Mouse (Mus musculus) midbrain, embryonic 15.5 days (tissue): ENCODE results near the gene Mycbpap. TPM values are rescaled to one million over a fixed set of nuclear protein-coding genes. Genes with fewer than 3 reads are reported as not detected.
A peak's percentile ranks its signal among the peaks of the same experiment; 100 is the strongest.

Experiments
- ATAC-seq: fragments of 200-750 bp; cut with Nextera tagmentation; replicated peaks from 2 replicates; pipeline ENCODE4 v1.8.0; 2017; ENCODE audit warnings: moderate TSS enrichment
- H3K27ac ChIP-seq: fragments of 300-500 bp; sonication (generic); 2 replicates; pipeline ENCODE4 v1.5.1; 2015; ENCODE audit warnings: mild to moderate bottlenecking, inconsistent platforms
- H3K27me3 ChIP-seq: fragments of 300-500 bp; sonication (generic); replicated peaks from 2 replicates; pipeline ENCODE4 v1.6.1; 2015; ENCODE audit warnings: inconsistent platforms
- H3K36me3 ChIP-seq: fragments of 300-500 bp; sonication (generic); replicated peaks from 2 replicates; pipeline ENCODE4 v1.6.1; 2015; ENCODE audit warnings: inconsistent platforms
- H3K4me1 ChIP-seq: fragments of 300-500 bp; sonication (generic); 2 replicates; pipeline ENCODE4 v1.6.1; 2015; ENCODE audit warnings: inconsistent platforms
- H3K4me2 ChIP-seq: fragments of 300-500 bp; sonication (generic); 2 replicates; pipeline ENCODE4 v1.6.1; 2015; ENCODE audit warnings: inconsistent platforms, mild to moderate bottlenecking, moderate library complexity
- H3K4me3 ChIP-seq: fragments of 300-500 bp; sonication (generic); 2 replicates; pipeline ENCODE4 v1.5.1; 2015; ENCODE audit warnings: mild to moderate bottlenecking, inconsistent platforms
- H3K9ac ChIP-seq: fragments of 300-500 bp; sonication (generic); 2 replicates; pipeline ENCODE4 v1.6.1; 2015; ENCODE audit warnings: mild to moderate bottlenecking, inconsistent platforms
- H3K9me3 ChIP-seq: fragments of 300-500 bp; sonication (generic); 2 replicates; pipeline ENCODE4 v1.6.1; 2016; ENCODE audit warnings: inconsistent platforms
- WGBS: fragments of 180-500 bp; shearing (Covaris S2); methylation state at CpG from one replicate; pipeline ENCODE4 v1.1.7; 2015; ENCODE audit warnings: mixed read lengths; 5-methylcytosine and 5-hydroxymethylcytosine counted together
- polyA plus RNA-seq: library from polyadenylated mRNA; unstranded; fragments of >200 nt; fragmentation: Nextera tagmentation; extraction: Ambion mirVana; gene quantifications from 2 replicates; pipeline ENCODE4 v1.2.1, GENCODE M21; 2015

Mycbpap gene
- polyA plus RNA-seq, 1 experiment from 2014 or later: 4.1 TPM

DNA sequence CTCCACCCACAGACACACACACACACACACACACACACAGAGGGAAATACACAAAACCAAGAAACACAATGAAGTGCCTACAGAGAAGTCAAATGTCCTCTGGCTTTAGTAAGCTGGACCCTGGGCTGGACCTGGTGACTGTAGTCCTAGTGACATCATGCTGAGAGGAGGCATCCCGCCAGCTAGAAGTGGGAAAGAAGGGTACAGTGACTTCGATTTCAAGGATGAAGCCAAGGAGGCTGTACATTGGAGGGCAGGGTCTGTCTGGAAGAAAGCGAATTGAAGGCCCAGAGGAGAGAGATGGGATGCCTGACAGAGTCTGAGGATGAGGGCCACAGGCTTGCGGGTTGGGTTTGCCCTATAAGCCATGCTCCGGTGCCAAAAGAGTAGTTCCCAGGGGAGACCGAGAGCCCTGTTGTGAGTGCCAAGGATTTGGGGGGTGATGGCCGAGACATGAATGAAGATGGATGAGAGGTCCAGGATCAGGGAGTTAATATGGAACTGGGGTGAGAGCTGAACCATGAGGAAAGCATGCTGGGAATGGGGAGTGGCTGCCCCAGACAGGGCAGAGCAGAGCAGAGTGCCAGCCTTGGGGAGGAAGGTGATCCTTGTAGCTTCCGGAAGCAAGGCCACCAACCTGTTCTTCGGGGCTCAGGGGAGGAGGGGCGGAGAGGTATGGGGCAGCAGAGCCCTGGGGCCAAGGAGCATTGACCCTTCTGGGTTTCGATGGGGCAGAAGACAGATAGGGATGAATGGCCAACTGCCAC, 32.6 kb downstream of the Mycbpap start:
- Histone ChIP-seq H3K4me2 (no peak overlapping the region), H3K27ac (no peak overlapping the region), H3K4me3 (no peak overlapping the region), H3K9ac (no peak overlapping the region), H3K27me3 (peaks cover 9% of the 10 kb centered on the region; the same call in 1 of the 2 replicates), H3K9me3 (no peaks in the 10 kb centered on the region), H3K4me1 (peaks cover 17% of the 10 kb centered on the region), H3K36me3 (no peaks in the 10 kb centered on the region)
- WGBS: 89% methylated on average over 11 of the region's 11 CpGs
- ATAC-seq: no peak

DNA sequence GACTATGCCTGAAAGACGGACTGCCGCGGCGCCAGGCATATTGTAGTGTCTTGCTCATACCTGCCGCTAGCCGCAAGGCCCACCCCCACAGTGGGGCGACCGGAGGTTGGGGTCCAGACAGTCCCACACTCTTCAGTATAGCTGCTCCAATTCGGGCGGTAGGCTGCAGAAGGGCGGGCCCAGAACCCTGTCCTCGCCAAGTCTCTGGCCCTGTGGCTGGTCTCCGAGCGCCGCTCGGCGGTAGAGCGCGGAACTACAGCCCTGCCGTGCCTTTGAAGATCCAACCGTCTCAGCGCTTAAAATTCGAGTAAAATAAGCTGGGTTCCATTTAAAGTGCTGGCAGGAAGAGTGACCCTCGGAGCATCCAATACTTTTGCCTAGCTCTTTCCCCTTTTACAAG, 35.5 kb downstream of the Mycbpap start, which contains the start of gene Spata20:
Gene Spata20 (minus strand): TSS at position 179 of the 400 bp plus-strand sequence.
- peak within 1 kb of the TSS; percentile 42 for H3K4me2 ChIP-seq
- no peak within 1 kb of the TSS for H3K27ac ChIP-seq
- H3K27me3 ChIP-seq: peaks cover 4% of the 10 kb centered on the region; the same call in 1 of the 2 replicates
- peak; percentile 69; the same call in 1 of the 2 replicates for ATAC-seq
- H3K9ac ChIP-seq: no peak within 1 kb of the TSS
- H3K9me3 ChIP-seq: no peaks in the 10 kb centered on the region
- H3K4me3 ChIP-seq: peak within 1 kb of the TSS; percentile 14
- no peaks in the 10 kb centered on the region for H3K36me3 ChIP-seq
- peaks cover 12% of the 10 kb centered on the region for H3K4me1 ChIP-seq
- 3% methylated on average over 24 of the region's 24 CpGs for WGBS

DNA sequence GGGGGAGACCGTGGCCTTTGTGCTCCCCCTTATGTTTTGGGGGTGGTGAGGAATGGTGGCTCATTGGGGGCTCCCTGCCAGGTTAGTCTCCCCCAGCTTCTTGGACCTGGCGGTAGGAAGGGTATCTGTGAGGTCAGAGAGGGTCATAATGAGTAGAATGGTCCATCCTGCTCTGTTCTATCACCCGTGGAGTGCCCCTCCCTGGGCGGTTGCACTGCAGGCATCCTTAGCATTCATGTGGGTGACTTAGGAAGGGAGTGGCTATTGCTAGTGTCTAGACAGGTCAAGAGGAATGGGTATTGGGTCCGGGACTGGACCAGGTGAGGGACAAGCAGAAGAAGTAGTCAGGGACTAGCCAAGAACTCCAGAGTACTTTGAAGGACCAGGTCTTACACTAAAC, 36.3 kb downstream of the Mycbpap start:
- no peaks in the 10 kb centered on the region for H3K9me3 ChIP-seq
- H3K27me3 ChIP-seq: peaks cover 4% of the 10 kb centered on the region; the same call in 1 of the 2 replicates
- H3K4me3 ChIP-seq: no peak overlapping the region
- no peak overlapping the region for H3K27ac ChIP-seq
- ATAC-seq: no peak
- no peak overlapping the region for H3K9ac ChIP-seq
- H3K4me2 ChIP-seq: no peak overlapping the region
- WGBS: 81% methylated on average over 5 of the region's 5 CpGs
- H3K4me1 ChIP-seq: peaks cover 9% of the 10 kb centered on the region
- no peaks in the 10 kb centered on the region for H3K36me3 ChIP-seq

DNA sequence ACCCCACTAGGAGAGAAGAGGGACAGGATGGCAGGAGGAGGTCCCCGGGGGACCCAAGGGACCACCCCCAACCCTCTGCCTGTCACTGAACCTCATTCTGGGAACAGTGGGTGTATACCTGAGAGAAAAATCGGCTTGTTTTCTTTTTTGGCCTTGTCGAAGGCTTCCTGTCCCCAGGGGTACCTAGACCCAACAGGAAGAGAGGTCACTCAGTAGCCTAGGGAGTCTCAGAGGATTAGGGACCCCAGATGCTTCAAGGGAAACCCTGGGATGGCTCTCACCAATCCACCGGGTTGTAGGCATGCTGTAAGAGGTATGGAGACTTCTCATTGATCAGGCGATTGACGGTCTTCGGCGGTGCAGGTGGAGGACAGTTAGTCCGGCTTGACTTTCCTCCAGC, 36.9 kb downstream of the Mycbpap start:
- Histone ChIP-seq H3K4me2 (no peak overlapping the region), H3K27ac (no peak overlapping the region), H3K4me3 (no peak overlapping the region), H3K9me3 (no peaks in the 10 kb centered on the region), H3K9ac (no peak overlapping the region), H3K4me1 (peaks cover 11% of the 10 kb centered on the region), H3K36me3 (no peaks in the 10 kb centered on the region), H3K27me3 (peaks cover 4% of the 10 kb centered on the region; the same call in 1 of the 2 replicates)
- ATAC-seq: no peak
- 92% methylated on average over 9 of the region's 9 CpGs for WGBS

DNA sequence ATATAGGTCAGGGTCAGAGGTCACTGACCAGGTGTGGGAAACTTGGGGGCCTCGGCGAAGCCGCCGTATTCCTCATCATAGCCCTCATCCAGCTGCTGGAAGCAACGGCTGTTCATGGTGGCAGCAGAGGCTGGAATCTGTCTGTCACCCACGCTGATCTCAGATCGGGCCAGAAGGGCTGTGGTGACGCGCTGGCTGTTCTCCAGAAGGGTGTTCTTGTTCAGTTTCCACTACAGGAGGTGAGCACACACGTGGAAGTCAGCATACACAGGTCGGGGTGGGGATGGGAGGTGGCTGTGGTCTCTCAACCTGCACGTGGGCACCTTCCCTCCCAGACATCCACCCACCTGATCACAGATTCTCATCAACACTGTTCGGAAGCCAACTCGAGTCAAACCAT, 37.6 kb downstream of the Mycbpap start:
- no peak overlapping the region for H3K4me3 ChIP-seq
- H3K9ac ChIP-seq: no peak overlapping the region
- H3K4me2 ChIP-seq: no peak overlapping the region
- no peaks in the 10 kb centered on the region for H3K9me3 ChIP-seq
- WGBS: 82% methylated on average over 14 of the region's 14 CpGs
- H3K27me3 ChIP-seq: peaks cover 4% of the 10 kb centered on the region; the same call in 1 of the 2 replicates
- ATAC-seq: no peak
- H3K36me3 ChIP-seq: no peaks in the 10 kb centered on the region
- peaks cover 11% of the 10 kb centered on the region for H3K4me1 ChIP-seq
- no peak overlapping the region for H3K27ac ChIP-seq

DNA sequence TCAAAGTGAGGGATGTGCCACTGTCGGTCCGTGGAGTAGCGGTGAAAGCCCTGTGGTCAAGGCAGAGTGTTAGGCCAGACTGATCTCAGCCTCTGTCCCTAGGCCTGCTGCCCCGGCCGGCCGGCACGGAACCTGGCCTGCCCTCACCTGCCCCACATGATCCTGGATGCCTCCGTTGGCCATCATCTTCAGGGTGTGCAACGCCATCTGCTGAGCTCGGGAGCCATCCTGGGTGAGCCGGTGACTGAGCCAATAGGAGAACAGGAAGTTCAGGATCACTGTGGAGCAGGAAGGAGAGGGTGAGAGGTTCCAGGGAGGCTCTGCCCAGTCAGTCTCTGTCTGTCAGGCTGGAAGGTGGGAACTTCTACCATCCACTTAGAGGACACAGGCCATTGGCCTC, 38.1 kb downstream of the Mycbpap start:
- ATAC-seq: no peak
- Histone ChIP-seq H3K9me3 (no peaks in the 10 kb centered on the region), H3K27me3 (peaks cover 4% of the 10 kb centered on the region; the same call in 1 of the 2 replicates), H3K27ac (no peak overlapping the region), H3K4me2 (no peak overlapping the region), H3K4me3 (no peak overlapping the region), H3K4me1 (peaks cover 11% of the 10 kb centered on the region), H3K36me3 (no peaks in the 10 kb centered on the region), H3K9ac (no peak overlapping the region)
- WGBS: 78% methylated on average over 11 of the region's 11 CpGs

DNA sequence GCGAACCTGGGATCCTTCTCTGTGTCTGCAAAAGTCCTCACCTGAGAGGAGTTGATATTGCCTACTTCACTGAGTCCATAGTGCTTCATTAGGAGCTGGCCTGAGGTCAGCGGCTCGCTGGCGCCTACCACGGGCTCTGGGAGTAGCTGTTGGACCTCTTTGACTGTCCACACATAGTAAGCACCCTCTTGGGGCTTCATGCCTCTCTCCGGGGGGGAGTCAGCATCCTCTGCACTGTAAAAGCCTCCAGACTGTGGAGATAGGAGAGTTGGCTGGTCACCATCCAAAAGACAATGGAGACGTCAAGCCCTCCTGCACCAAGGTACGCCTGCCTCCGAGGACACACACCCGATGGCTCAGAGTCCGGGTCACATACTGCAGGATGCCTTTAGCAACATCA, 38.8 kb downstream of the Mycbpap start:
- Histone ChIP-seq H3K4me2 (no peak overlapping the region), H3K4me1 (peaks cover 11% of the 10 kb centered on the region), H3K9me3 (no peaks in the 10 kb centered on the region), H3K9ac (no peak overlapping the region), H3K36me3 (no peaks in the 10 kb centered on the region), H3K27ac (no peak overlapping the region), H3K4me3 (no peak overlapping the region), H3K27me3 (peaks cover 4% of the 10 kb centered on the region; the same call in 1 of the 2 replicates)
- ATAC-seq: no peak
- WGBS: 92% methylated on average over 11 of the region's 11 CpGs

DNA sequence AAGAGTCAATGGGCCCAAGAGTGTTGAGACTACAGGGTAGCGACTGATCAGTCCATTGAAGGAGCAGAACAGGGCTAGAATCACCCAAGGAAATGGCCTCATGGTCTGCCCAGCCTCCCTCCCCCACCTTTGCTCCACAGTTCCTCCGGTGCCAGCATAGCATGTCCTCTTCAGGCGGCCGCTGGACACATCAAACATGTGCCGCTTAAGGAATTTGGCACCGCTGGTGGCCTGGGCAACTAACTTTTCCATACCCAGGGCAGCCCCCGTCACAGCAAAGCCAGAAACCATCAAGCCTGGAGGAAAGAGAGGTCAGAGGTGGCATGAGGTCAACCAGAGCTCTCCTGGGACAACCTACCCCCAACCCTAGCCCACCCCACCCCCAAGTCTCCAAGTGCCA, 39.6 kb downstream of the Mycbpap start:
- WGBS: 97% methylated on average over 7 of the region's 7 CpGs
- H3K27ac ChIP-seq: no peak overlapping the region
- H3K9me3 ChIP-seq: no peaks in the 10 kb centered on the region
- no peak overlapping the region for H3K9ac ChIP-seq
- H3K4me3 ChIP-seq: no peak overlapping the region
- peaks cover 4% of the 10 kb centered on the region; the same call in 1 of the 2 replicates for H3K27me3 ChIP-seq
- no peaks in the 10 kb centered on the region for H3K36me3 ChIP-seq
- ATAC-seq: no peak
- no peak overlapping the region for H3K4me2 ChIP-seq
- peaks cover 11% of the 10 kb centered on the region for H3K4me1 ChIP-seq

DNA sequence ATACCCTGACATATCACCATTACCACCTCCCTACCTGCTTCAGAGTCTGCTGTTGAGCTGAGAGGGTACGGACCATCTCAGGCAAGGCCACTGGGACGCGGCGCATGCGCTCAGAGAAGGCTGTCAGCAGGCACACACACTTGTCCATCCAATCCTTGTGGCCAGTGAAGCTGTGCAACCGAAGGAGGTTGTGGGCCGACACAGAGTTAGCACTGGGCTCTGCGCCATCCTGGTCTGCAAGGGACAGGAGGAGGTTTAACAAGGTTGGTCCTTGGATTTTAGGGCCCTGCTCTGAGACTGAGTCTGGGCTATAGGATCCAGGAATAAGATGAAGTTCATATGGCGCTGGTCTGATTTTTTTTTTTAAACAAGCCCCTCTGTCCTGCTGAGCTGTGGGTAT, 41.2 kb downstream of the Mycbpap start:
- no peak for ATAC-seq

DNA sequence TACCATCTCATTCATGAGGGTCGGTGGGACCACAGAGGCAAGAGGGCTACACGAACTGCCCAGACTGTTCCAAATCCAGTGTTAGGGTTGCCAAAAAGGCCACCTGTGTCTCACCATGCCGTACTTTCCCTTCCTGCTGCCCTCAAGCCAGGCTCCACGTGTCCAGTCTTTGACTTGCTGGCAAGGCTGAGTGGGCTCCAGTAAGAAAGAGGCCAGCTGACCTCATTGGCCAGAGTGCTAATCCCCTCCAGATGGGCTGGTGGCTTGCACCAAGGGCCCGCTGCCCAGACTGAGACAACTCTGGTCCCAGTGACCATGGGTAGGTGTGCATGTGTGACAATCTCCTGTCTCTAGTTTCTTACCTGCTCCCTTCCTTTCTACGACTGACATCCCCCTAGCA, 43.9 kb downstream of the Mycbpap start:
- Histone ChIP-seq H3K9me3 (no peaks in the 10 kb centered on the region), H3K9ac (no peak overlapping the region), H3K4me2 (no peak overlapping the region), H3K27me3 (0 out of 2 replicates have a peak, but pooled peaks cover 10% of the 10 kb centered on the region), H3K4me3 (no peak overlapping the region), H3K36me3 (no peaks in the 10 kb centered on the region), H3K27ac (no peak overlapping the region), H3K4me1 (peaks cover 33% of the 10 kb centered on the region)
- 53% methylated on average over 6 of the region's 6 CpGs for WGBS
- no peak for ATAC-seq

More for the DNA sequence above, 41.2 kb downstream of the Mycbpap start:
- WGBS: 77% methylated on average over 9 of the region's 9 CpGs
- Histone ChIP-seq H3K27ac (no peak overlapping the region), H3K27me3 (peaks cover 7% of the 10 kb centered on the region; the same call in 1 of the 2 replicates), H3K9me3 (no peaks in the 10 kb centered on the region), H3K9ac (no peak overlapping the region), H3K4me2 (no peak overlapping the region), H3K4me3 (no peak overlapping the region), H3K36me3 (no peaks in the 10 kb centered on the region), H3K4me1 (peaks cover 14% of the 10 kb centered on the region)

DNA sequence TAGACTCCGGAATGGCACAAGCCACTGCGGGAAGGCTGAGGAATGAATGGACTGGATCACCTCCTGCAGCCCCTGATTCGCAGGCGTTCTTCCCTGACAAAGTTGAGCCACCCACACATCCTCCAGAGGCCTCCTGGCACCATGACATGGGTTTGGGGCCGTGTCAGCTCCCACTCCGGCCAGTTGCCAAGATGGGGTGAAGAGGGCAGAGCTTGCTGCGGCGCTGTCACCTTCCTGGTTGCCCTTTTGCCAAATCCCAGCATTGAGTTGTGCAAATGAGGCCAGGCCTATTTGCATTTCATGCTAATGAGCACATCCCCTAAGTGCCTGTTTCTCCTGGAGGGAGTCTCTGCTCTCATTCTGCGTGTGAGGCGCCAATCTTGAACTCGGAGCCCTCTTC, 45.8 kb downstream of the Mycbpap start:
- no peak for ATAC-seq
- H3K4me1 ChIP-seq: peaks cover 52% of the 10 kb centered on the region

DNA sequence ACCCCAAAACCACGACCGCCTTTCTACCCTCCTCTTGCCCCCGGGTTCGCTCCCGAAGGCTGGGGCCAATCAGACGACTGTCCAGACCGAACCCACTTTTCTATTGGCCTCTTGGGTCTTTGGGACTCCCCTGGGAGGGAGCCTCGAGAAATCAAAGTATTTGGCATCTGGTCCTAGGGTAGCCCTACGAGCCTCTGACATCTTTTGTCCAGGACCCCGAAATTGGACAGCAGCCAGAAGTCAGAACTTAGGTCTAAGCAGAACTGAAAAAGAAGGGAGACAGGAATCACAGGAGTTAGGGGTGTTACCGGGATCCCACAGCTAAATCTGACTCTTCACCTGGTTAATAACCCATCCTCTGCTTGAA, 47.0 kb downstream of the Mycbpap start:
- Histone ChIP-seq H3K9me3 (no peaks in the 10 kb centered on the region), H3K4me2 (peak overlapping the region; percentile 85), H3K4me1 (peaks cover 59% of the 10 kb centered on the region), H3K27me3 (0 out of 2 replicates have a peak, but pooled peaks cover 10% of the 10 kb centered on the region), H3K9ac (peak overlapping the region; percentile 85; the same call in 1 of the 2 replicates), H3K4me3 (peak overlapping the region; percentile 71), H3K27ac (peak overlapping the region; percentile 95), H3K36me3 (no peaks in the 10 kb centered on the region)
- 3% methylated on average over 11 of the region's 11 CpGs for WGBS
- ATAC-seq: no peak

More for the DNA sequence above, 45.8 kb downstream of the Mycbpap start:
- H3K36me3 ChIP-seq: no peaks in the 10 kb centered on the region
- no peak overlapping the region for H3K4me3 ChIP-seq
- 0 out of 2 replicates have a peak, but pooled peaks cover 10% of the 10 kb centered on the region for H3K27me3 ChIP-seq
- H3K27ac ChIP-seq: no peak overlapping the region
- H3K9ac ChIP-seq: no peak overlapping the region
- no peaks in the 10 kb centered on the region for H3K9me3 ChIP-seq
- H3K4me2 ChIP-seq: peak overlapping the region; percentile 1
- 8% methylated on average over 11 of the region's 11 CpGs for whole genome bisulfite sequencing
